Mouse (Mus musculus) thymus, adult 2 months (tissue): Measurements from ENCODE around the gene Cdc42ep1. TPM values are rescaled to one million over a fixed set of nuclear protein-coding genes. Genes with fewer than 3 reads are reported as not detected.

Experiments used
- DNase-seq: peaks from one replicate; pipeline ENCODE4 v3.0.0; 2021
- H3K27ac ChIP-seq: fragments of 200-500 bp; 2 replicates; pipeline ENCODE4 v1.5.1; 2012; ENCODE audit warnings: low read length, control low read depth; ENCODE audit not compliant: control insufficient read depth, insufficient read depth
- H3K27me3 ChIP-seq: fragments of 200-500 bp; 2 replicates; pipeline ENCODE4 v1.6.1; 2012; ENCODE audit warnings: mild to moderate bottlenecking, low read length, moderate library complexity, mixed read lengths; ENCODE audit not compliant: control insufficient read depth, insufficient read depth
- H3K36me3 ChIP-seq: fragments of 200-500 bp; 2 replicates; pipeline ENCODE4 v1.6.1; 2012; ENCODE audit warnings: mild to moderate bottlenecking, low read length, moderate library complexity; ENCODE audit not compliant: control insufficient read depth, insufficient read depth
- H3K4me1 ChIP-seq: fragments of 200-500 bp; replicated peaks from 2 replicates; pipeline ENCODE4 v1.6.1; 2012; ENCODE audit warnings: low read length; ENCODE audit not compliant: control insufficient read depth, insufficient read depth
- H3K4me3 ChIP-seq: fragments of 200-500 bp; 2 replicates; pipeline ENCODE4 v1.5.1; 2012; ENCODE audit warnings: mild to moderate bottlenecking, low read length, control low read depth, moderate library complexity; ENCODE audit not compliant: control insufficient read depth, insufficient read depth
- CTCF ChIP-seq: fragments of 200-500 bp; IDR thresholded peaks from 2 replicates; pipeline ENCODE4 v1.5.1; 2012; ENCODE audit warnings: mild to moderate bottlenecking, control low read depth, low read length, moderate library complexity, borderline replicate concordance; ENCODE audit not compliant: control insufficient read depth, poor library complexity, insufficient read depth; ENCODE audit errors: extremely low read depth
- POLR2A ChIP-seq: fragments of 200-500 bp; IDR thresholded peaks from 2 replicates; pipeline ENCODE4 v1.6.1; 2012; ENCODE audit warnings: mild to moderate bottlenecking, low read length, control low read depth, moderate library complexity; ENCODE audit not compliant: control insufficient read depth, poor library complexity, insufficient read depth; ENCODE audit errors: extremely low read depth
- WGBS: fragments of 180-500 bp; shearing (Covaris S2); methylation state at CpG from one replicate; pipeline ENCODE4 v1.1.7; 2018; 5-methylcytosine and 5-hydroxymethylcytosine counted together
- polyA plus RNA-seq: library from polyadenylated mRNA; depleted of rRNA; stranded (reverse); fragments of >200 nt; gene quantifications from 2 replicates; pipeline ENCODE4 v1.2.3, GENCODE M21; 2012

The Cdc42ep1 gene
- polyA plus RNA-seq, 1 experiment = 12.5 TPM

DNA sequence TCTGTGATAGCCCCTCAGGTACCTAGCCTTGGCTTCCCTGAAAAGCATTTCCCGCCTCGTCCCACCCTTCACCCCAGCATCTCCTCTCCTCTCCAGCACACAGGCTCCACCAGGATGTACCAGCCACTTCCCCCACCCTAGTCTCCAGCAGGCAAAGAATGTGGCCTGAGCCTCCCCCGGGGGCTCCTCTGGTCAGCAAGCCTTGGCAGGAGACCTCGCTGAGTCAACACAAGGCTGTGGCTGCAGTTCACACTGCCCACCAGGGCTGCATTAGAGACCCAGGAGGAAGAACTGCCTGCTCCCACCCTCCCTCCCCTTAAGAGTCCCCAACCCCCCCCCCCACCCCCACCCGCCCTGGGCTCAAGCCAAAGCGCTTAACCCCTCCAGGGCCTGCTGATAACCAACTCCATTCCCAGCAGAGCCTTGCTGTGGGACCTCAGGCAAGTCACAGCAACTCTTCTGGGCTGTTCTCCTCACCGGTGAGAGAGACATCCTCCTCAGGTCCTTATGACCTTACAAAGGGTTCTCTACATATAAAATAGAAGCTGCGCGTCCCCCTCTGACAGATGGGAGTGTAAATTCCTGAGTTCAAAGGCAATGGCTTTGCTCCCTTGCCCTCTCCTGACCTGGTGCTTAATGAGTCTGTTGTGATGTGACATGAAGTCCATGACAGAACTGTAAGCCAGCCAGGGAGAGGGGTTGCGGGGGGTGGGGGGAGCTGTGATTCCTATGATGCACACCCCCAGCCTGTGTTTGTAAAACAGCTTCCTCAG lies 8.0 kb upstream of the Cdc42ep1 start:
- Histone ChIP-seq H3K27ac (no peak overlapping the region), H3K4me1 (peaks cover 13% of the 10 kb centered on the region), H3K4me3 (no peak overlapping the region), H3K27me3 (no peaks in the 10 kb centered on the region), H3K36me3 (no peaks in the 10 kb centered on the region)
- 85% methylated on average over 10 of the region's 10 CpGs for WGBS
- no peak for DNase-seq
- TF ChIP-seq CTCF = no peak
- TF ChIP-seq POLR2A = no peak

DNA sequence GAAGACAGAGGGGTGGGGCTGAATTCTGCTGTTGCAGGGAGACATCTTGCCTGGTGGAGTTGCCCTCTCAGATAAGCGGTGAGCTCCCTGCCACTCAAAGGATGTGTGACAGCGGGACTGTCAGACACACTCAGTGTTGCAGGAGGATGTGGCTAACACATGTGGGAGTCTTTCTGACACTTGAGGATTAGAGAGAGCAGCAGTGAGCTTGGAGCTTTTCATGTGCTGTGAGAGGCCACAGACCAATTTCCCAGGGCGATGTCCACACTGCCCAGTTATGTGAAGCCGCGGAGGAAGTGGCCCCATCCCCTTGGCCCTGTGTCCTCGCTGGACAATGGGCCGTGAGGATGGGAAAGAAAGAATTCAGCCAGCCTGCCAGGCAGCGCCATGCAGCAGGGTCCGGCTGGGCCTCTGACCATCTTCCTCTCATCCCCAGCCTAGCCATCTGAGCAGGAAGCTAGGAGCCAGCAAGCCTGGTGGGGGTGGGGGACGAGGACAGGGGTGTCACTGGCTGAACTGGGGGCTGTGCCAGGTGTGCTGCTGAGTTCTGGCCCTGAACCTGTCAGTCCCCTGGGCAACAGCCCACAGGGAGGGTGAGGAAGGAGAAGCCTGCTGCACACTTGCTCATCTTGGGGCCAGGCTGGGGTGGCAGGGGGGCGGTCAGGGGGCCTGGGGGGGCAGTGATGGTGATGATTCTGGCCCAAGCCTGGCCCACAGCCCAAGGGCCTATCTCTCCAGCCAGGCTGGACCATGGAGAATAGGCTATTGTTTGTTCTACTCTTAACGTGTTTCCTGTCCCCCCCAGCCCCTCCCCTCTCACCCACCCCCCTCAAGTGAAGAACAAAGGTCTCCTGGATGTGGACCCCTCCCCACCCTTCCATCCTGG lies 7.0 kb upstream of the Cdc42ep1 start:
- WGBS = 28% methylated on average over 12 of the region's 12 CpGs
- Histone ChIP-seq H3K27ac (no peak overlapping the region), H3K4me1 (peaks cover 13% of the 10 kb centered on the region), H3K4me3 (no peak overlapping the region), H3K27me3 (no peaks in the 10 kb centered on the region), H3K36me3 (no peaks in the 10 kb centered on the region)
- DNase-seq = peak; percentile 22
- TF ChIP-seq POLR2A (no peak), CTCF (no peak)

DNA sequence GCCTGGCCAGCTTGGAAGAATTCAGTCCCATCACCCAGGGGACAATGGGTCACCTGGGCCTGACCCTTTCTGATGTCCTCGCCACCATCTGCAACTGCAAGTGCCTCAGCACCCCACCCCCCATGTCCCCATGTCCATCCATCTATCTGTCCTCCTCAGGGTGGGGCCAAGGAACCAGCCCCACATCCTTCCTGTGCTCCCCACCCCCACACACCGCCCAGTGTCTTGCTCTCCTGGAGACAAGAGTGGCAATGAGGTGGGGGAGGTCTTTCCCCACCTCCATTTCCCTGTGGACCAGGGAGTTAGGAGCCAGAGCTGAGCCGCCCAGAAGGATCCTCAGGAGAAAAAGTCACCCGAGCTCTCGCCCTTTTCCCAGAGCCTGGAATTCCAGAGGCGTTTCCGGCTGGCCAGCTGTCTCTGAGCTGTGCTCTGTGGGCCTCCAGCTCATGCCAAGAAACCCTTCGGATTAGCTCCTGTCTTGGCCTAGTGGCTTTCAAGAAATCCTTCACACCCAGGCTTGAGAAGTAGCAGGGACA lies 6.3 kb upstream of the Cdc42ep1 start:
- Histone ChIP-seq H3K27ac (no peak overlapping the region), H3K4me3 (no peak overlapping the region), H3K4me1 (peaks cover 13% of the 10 kb centered on the region), H3K36me3 (no peaks in the 10 kb centered on the region), H3K27me3 (no peaks in the 10 kb centered on the region; the same call in 1 of the 2 replicates)
- no peak for DNase-seq
- WGBS = 91% methylated on average over 8 of the region's 8 CpGs
- TF ChIP-seq CTCF = no peak
- no peak for TF ChIP-seq POLR2A

DNA sequence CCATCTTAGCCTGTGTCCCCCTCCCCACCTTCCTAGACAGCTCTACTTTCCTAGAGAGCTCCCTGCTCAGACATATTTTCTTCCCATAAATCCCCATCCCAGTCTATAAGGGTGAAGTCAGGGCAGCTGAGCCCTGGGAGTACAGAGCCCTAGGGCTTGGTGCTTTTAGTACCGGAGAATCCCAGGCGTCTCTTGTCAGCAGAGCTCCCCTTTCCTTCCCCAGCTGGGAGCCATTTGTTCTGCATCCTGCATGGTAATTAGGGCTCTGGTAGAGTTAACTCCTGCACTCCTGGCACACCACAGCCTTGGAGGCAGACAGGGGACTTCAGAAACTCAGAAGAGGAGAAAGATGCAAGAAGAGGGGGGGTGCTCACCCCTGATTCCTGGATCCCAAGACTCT lies 2.7 kb upstream of the Cdc42ep1 start:
- no peak for DNase-seq
- 87% methylated on average over 2 of the region's 2 CpGs for WGBS
- peaks cover 33% of the 10 kb centered on the region for H3K4me1 ChIP-seq
- TF ChIP-seq CTCF = no peak
- no peak for TF ChIP-seq POLR2A
- no peak overlapping the region for H3K27ac ChIP-seq
- no peaks in the 10 kb centered on the region for H3K36me3 ChIP-seq
- peaks cover 13% of the 10 kb centered on the region for H3K27me3 ChIP-seq
- no peak overlapping the region for H3K4me3 ChIP-seq

DNA sequence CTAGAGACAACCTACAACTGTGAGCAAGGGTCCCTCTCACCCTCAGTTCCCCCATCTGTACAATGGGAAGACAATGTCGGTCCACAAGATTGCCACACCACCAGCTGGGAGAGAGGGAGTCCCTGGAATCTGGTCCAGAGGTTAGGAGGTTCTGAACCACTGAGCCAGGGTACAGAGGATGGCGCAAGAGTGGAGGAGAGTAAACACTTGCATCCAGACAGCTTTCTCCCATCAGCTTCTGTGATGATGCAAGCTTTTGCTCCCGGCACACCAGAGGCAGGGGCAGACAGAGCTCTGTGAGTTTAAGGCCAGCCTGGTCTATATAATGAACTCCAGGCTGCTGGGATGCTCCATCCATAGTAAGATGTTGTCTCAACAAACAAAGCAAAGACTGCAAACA lies 2.2 kb upstream of the Cdc42ep1 start:
- no peak for DNase-seq
- Histone ChIP-seq H3K27me3 (peaks cover 13% of the 10 kb centered on the region), H3K4me1 (peaks cover 30% of the 10 kb centered on the region), H3K27ac (no peak overlapping the region), H3K36me3 (no peaks in the 10 kb centered on the region), H3K4me3 (no peak overlapping the region)
- WGBS = 93% methylated on average over 3 of the region's 3 CpGs
- TF ChIP-seq CTCF = no peak
- TF ChIP-seq POLR2A = no peak

DNA sequence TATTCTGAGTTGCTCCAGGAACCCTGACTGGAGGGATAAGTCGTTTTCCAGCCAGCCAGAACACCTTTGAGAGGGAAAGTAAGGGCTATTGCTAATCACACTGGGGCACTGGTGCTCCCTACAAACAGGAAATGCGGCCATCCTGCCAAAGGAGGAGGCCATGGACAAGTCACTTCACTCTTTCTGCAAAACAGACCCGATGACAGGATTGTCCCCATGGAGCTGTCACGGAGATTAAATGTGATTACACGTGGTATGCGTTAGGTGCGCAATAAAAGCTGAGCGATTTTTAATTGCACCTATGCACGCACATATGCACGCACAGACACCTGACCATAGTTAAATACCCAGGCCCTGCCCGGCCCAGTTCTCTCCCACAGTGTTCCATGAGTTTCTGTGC lies 1.7 kb upstream of the Cdc42ep1 start:
- TF ChIP-seq CTCF (no peak), POLR2A (no peak)
- peaks cover 13% of the 10 kb centered on the region for H3K27me3 ChIP-seq
- no peak for DNase-seq
- no peak overlapping the region for H3K27ac ChIP-seq
- WGBS = 90% methylated on average over 11 of the region's 11 CpGs
- no peaks in the 10 kb centered on the region for H3K36me3 ChIP-seq
- H3K4me1 ChIP-seq = peaks cover 27% of the 10 kb centered on the region
- H3K4me3 ChIP-seq = no peak overlapping the region
